Mouse (Mus musculus) lung, postnatal 0 days (tissue): ENCODE results near the gene Trpc4ap.

Experiments used
- CTCF ChIP-seq: IDR thresholded peaks from 2 replicates; pipeline ENCODE4 v1.5.1; 2016; ENCODE audit warnings: antibody characterized with exemption, mild to moderate bottlenecking
- EP300 ChIP-seq: IDR thresholded peaks from 2 replicates; pipeline ENCODE4 v1.6.1; 2016; ENCODE audit warnings: antibody characterized with exemption, mild to moderate bottlenecking, control low read depth

GRCm38 (mm10) chr2:155595516-155595915 lies 96.7 kb downstream of the Trpc4ap start:
- TF ChIP-seq CTCF (no peak), EP300 (no peak)
